Mouse (Mus musculus) frontal cortex, postnatal 36 days (tissue): ENCODE results near the gene Rad23a.

Experiments used
- DNase-seq, 2 experiments: peaks; one replicate each; pipeline ENCODE4 v3.0.0; 2022; ENCODE audit warnings: low spot score in 2 of 2

The Rad23a gene

GRCm38 (mm10) chr8:84840248-84840999, at the start of gene Rad23a:
Gene Rad23a (minus strand): TSS chr8:84840665.
- DNase-seq, result peak; percentile 92

DNA sequence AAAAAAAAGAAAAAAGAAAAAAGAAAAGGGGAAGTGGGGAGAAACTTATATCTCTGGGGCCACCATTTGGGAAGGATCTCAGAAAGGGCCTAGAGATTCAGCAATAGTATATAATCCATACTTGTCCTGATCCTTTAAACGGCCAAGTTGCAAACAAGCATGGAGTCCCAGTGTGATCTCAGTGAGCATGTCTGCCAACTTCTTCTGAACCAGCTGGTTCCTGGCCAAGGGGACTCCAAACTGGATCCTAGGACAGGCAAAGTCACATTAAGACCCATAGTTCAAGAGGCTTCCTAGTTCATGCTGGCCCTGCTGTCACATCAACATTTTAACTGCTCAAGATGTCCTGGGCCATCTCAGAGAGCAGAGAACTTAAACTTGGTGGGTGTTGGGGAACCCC, 48.7 kb upstream of the Rad23a start:
- no peak for DNase-seq

- no peak for DNase-seq
These were observed 47.8 kb upstream of the Rad23a start for GRCm38 (mm10) chr8:84888280-84888679.

GRCm38 (mm10) chr8:84884728-84885127, 44.3 kb upstream of the Rad23a start:
- DNase-seq, result no peak

GRCm38 (mm10) chr8:84878915-84879314, 38.5 kb upstream of the Rad23a start:
- no peak for DNase-seq

- no peak for DNase-seq
These were observed 37.0 kb upstream of the Rad23a start for GRCm38 (mm10) chr8:84877297-84878035.

DNA sequence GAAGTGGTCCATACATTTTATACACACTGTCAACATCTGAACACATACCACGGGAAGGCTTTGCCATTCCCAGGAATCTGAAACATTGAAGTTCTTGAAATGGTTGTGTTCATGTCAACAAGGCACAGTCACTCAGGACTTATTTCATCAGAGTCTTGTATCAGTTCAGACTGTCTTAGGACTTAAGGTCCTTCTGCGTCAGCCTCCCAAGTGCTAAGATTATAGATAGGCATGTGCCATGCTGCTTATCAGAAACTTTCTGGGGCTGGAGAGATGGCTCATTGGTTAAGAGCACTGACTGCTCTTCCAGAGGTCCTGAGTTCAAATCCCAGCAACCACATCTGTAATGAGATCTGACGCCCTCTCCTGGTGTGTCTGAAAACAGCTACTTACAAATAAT, 33.9 kb upstream of the Rad23a start:
- DNase-seq, result no peak

DNA sequence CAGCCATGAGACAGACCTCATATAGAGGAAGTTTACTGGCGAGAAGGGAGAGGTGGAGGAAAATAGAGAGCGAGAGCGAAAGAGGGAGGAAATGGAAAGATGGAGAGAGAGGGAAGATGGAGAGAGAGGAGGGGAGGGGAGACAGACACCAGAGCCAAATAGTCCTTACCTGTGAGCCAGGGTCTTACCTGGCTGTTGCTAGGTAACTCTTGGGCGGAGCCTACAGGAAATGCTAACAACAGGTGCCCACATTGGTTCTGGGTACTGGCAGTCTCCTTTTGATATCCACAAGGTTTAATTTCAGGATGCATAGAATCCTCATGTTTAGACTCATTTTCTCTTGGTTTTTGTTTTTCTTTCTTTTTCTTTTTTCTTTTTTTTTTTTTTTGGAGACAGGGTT, 32.6 kb upstream of the Rad23a start:
- no peak for DNase-seq

- DNase-seq, result no peak
These were observed 32.0 kb upstream of the Rad23a start for GRCm38 (mm10) chr8:84872309-84872965.

- peak in 1 of 2 experiments; percentile 36 for DNase-seq
These were observed 31.2 kb upstream of the Rad23a start, which contains the start of gene Syce2 for GRCm38 (mm10) chr8:84871376-84872308. Gene Syce2 (plus strand): TSS chr8:84872111.

GRCm38 (mm10) chr8:84856864-84857441, 16.5 kb upstream of the Rad23a start, which contains the start of gene Farsa:
Gene Farsa (plus strand): TSS chr8:84856989.
- DNase-seq, result peak; percentile 93 to 97

GRCm38 (mm10) chr8:84856434-84856833, 16.0 kb upstream of the Rad23a start:
- no peak for DNase-seq

- DNase-seq, result no peak
These were observed 7.4 kb upstream of the Rad23a start for GRCm38 (mm10) chr8:84847684-84848435.

GRCm38 (mm10) chr8:84846722-84847572, 6.5 kb upstream of the Rad23a start, which contains the start of gene Calr:
Gene Calr (minus strand): TSS chr8:84846934.
- peak; percentile 100 for DNase-seq

DNA sequence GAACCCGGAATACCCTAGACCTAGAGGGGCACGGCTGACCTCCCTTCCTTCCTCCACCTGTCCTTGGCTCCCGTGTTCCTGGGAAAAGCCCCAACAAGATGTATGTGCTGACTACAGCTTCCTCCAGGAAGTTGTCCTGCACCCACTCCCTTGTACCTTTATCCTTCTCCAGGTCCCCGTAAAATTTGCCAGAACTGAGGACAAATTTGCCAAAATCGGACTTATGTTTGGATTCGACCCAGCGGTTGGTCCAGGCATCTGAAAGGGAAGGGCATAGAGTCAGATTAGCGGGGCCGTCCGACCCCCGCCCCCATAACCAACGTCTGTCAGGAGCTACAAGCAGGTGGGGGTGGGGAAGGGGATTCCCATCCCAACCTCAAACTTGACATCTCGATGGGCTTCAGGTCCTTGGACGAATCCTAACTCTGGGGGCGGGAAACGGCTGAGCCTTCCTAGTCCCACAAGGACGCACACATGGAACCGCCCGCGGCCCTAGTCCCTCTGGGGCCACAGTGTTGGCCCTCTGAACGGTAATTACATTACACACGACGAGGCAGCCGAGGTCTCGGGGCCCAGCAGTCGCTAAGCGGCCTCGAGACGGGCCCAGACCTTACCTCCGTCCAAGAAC, 5.7 kb upstream of the Rad23a start:
- DNase-seq, result no peak

DNA sequence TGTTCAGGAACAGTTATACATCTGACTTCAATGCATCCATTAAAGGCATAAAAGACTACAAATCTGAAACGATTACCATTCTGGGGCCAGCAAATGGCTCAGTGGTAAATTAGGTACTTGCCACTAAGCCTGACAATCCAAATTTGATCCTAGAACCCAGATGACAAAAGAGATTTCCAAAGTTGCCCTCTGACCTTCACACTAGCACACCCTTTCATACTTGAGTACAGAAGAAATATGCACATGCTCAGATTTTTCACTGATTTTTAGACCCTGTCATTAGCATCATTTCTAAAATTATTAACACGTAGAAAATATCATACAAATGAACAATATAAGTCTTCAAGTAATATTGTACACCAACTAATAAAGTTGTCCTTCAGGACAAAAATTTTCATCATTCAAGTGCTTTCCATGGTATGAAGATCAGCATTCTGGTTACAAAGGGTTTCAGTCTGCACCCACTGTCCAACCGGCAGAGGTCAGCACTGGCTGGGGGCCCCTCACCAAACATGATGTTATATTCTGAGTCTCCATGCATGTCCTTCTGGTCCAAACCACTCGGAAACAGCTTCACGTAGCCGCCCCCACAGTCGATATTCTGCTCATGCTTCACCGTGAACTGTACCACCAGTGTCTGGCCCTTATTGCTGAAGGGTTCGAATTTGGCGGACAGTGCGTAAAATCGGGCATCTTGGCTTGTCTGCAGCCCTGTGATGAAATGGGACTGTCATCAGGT, 5.1 kb upstream of the Rad23a start:
- peak in 1 of 2 experiments; percentile 37 for DNase-seq

DNA sequence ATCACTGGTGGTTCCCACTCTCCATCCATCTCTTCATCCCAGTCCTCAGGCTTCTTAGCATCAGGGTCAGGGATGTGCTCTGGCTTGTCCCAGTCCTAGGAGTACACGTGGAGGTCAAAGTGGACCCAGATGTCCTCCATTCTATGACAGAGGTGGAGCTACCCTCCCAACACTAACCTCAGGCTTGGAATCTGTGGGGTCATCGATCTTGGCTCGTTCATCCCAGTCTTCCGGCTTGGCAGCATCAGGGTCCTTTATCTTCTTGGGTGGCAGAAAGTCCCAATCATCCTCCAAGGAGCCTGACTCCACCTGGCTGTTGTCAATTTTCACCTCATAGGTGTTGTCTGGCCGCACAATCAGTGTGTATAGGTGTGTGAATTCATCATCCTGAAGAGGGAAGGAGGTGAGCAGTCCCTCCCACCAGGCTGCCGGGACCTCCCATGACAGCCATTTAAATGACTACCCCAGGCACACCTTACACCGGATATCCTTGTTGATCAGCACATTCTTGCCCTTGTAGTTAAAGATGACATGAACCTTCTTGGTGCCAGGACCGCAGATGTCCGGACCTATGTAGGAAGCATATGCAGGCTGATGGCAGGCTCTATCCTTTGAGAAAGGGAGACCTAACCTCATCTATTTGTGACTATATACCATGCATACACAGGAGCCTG, 4.1 kb upstream of the Rad23a start:
- DNase-seq, result no peak
